Mouse (Mus musculus): ENCODE data around the gene Bloc1s1. TPM values are rescaled to one million over a fixed set of nuclear protein-coding genes. Genes with fewer than 3 reads are reported as not detected.

The Bloc1s1 gene
- polyA plus RNA-seq, 1 experiment: 125 TPM

DNA sequence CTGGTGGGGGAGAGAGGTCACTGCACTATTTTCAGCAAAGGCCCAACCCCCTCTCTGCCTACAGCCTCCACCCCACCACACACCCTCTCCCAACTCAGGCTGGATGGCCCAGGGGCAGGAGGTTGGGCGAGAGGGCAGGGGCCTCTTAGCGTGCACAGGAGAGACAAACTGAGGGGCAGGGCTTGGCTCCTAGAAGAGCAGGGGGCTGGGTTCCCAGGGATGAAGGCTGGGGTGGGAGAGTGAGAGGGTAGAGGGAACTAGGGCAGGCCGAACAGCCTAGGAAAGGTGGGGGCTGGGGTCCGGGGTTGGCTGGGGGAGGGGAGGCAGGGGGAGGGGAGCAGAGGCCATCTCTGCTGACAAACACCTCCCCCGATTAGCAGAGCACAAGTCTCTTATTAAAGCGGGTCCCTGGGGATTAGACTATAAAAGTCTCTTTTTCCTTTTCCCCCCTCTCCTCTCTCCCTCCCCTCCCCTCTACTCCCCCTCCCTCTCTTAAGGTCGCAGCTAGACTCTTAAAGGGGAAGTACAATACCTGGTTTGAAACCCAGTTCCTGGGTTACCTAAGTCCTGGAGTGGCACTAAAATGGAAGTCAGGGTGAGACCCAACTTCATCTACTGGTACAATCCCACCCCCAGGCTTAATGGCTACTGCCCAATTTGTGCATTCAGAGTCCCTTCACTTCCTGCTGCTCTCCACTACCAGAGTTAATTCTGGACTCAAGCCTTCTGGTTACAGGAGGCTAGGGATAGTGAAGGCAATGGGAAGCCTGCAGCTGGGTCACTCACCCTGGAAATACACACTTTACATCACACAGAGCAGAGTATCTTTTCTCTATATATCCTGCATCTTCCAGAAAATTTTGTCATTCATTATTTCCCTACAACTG, 34.7 kb downstream of the Bloc1s1 start:
- Histone ChIP-seq H3K4me3 (ENCODE audit: insufficient read depth, low read length) (no peak overlapping the region), H3K4me1 (ENCODE audit: control insufficient read depth, insufficient read depth, low read length) (peaks cover 6% of the 10 kb centered on the region), H3K27ac (ENCODE audit: insufficient read depth, low read depth, low read length) (no peak overlapping the region)
- TF ChIP-seq POLR2A (IDR thresholded peaks at IDR 0.05; ENCODE audit: borderline replicate concordance, low read depth, low read length): no peak
- TF ChIP-seq CTCF (IDR thresholded peaks at IDR 0.05; ENCODE audit: low read depth, low read length): no peak

DNA sequence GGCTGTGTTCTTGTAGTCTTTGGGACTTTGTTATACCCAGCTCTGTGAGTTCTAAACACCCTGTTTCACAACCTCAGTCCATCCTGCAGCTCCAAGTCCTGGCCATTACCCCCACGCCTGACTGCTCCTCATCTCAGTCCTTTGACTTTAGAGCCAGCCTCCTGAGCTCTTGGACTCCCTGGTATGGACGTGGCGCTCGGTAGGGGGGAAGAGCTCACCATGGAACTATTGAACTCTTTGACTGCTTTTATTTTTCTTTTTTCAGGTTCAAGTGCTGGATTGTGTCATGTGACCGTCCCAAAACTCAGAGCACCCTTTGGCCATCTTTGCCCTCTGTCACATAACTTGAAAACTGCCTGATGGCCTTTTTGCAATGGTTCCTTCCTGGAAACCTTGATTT, 41.8 kb downstream of the Bloc1s1 start:
- no peak for TF ChIP-seq POLR2A (IDR thresholded peaks at IDR 0.05; ENCODE audit: borderline replicate concordance, low read depth, low read length)
- Histone ChIP-seq H3K27ac (ENCODE audit: insufficient read depth, low read depth, low read length) (no peak overlapping the region), H3K4me3 (ENCODE audit: insufficient read depth, low read length) (no peak overlapping the region), H3K4me1 (ENCODE audit: control insufficient read depth, insufficient read depth, low read length) (no peaks in the 10 kb centered on the region)

DNA sequence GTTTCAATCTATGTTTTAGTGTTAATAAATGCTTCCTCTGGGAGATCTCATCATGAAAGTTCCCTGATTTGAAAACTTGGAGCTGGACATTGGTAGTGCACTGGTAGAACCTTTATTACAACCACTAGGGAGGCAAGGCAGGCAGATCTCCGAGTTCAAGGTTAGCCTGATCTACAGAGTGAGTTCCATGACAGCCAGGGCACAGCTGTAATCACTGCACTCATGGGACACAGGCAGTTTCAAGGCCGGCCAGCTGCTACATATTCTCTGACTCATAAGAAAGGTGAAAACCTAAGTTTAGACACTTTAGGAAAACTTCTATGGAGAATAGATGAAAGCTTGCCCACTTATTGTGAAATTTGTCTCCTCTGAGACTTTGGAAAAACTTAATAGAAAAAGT, 45.0 kb downstream of the Bloc1s1 start:
- no peak overlapping the region for H3K27ac ChIP-seq (ENCODE audit: insufficient read depth, low read depth, low read length)
- no peaks in the 10 kb centered on the region for H3K4me1 ChIP-seq (ENCODE audit: control insufficient read depth, insufficient read depth, low read length)
- H3K4me3 ChIP-seq (ENCODE audit: insufficient read depth, low read length): no peak overlapping the region
- TF ChIP-seq POLR2A (IDR thresholded peaks at IDR 0.05; ENCODE audit: borderline replicate concordance, low read depth, low read length): no peak
- TF ChIP-seq CTCF (IDR thresholded peaks at IDR 0.05; ENCODE audit: low read depth, low read length): no peak

DNA sequence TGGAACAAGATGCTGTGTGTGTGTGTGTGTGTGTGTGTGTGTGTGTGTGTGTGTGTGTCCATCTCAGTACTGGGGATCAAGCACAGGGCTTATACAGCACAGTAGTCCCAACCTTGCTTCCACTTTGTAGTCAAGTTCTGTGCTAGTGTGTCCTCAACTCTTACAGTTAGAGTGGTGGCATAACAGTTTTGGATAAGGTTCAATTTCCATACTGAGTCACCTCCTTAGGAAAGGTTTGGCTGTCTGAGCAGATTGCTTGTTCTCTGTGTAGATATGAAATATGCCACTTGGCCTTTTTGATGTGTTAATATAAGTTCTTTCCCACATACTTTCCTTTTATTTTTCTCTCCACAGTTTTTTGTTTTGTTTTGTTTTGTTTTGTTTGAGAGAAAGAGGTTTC, 45.5 kb downstream of the Bloc1s1 start:
- no peak for TF ChIP-seq CTCF (IDR thresholded peaks at IDR 0.05; ENCODE audit: low read depth, low read length)
- TF ChIP-seq POLR2A (IDR thresholded peaks at IDR 0.05; ENCODE audit: borderline replicate concordance, low read depth, low read length): no peak
- Histone ChIP-seq H3K4me3 (ENCODE audit: insufficient read depth, low read length) (no peak overlapping the region), H3K27ac (ENCODE audit: insufficient read depth, low read depth, low read length) (no peak overlapping the region)

DNA sequence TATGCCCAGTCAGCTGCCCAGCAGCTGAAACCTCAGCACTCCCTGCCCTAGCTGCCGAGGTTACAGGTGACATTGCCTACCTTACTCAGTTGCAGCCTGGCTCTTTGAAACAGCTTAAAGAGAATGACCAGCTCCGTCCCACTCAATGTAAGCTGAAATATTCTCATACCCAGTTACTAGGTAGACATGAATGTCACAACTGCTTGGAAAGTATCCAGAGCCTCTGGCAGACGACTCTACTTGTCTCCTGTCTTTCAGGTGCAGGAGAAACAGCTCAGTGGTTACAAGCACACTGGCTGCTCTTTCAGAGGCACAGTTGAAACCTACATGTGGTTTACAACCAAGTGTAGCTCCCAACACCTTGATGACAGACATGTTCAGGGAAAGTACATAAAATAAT, 53.5 kb downstream of the Bloc1s1 start:
- TF ChIP-seq CTCF (IDR thresholded peaks at IDR 0.05; ENCODE audit: low read depth, low read length) (no peak), POLR2A (IDR thresholded peaks at IDR 0.05; ENCODE audit: borderline replicate concordance, low read depth, low read length) (no peak)
- no peak overlapping the region for H3K27ac ChIP-seq (ENCODE audit: insufficient read depth, low read depth, low read length)
- no peak overlapping the region for H3K4me3 ChIP-seq (ENCODE audit: insufficient read depth, low read length)
- peaks cover 4% of the 10 kb centered on the region; the same call in 1 of the 2 replicates for H3K4me1 ChIP-seq (ENCODE audit: control insufficient read depth, insufficient read depth, low read length)

More for the DNA sequence above, 45.5 kb downstream of the Bloc1s1 start:
- H3K4me1 ChIP-seq (ENCODE audit: control insufficient read depth, insufficient read depth, low read length): no peaks in the 10 kb centered on the region

Other genes starting within 250 kb of the Bloc1s1 start
- 6.3 and 7.2 TPM in 2 replicates for gene Suox, start 250.0 kb downstream of the Bloc1s1 start, polyA plus RNA-seq (2012; ENCODE audit: insufficient read depth, insufficient read length, missing spikeins)
- gene Rab5b, start 227.8 kb downstream of the Bloc1s1 start, polyA plus RNA-seq (2012; ENCODE audit: insufficient read depth, insufficient read length, missing spikeins): 123 and 131 TPM in 2 replicates
- gene Pmel, start 219.8 kb downstream of the Bloc1s1 start, polyA plus RNA-seq (2012; ENCODE audit: insufficient read depth, insufficient read length, missing spikeins): 0.37 and 0.67 TPM in 2 replicates
- 47.0 and 53.0 TPM in 2 replicates for gene Cdk2, start 219.0 kb downstream of the Bloc1s1 start, polyA plus RNA-seq (2012; ENCODE audit: insufficient read depth, insufficient read length, missing spikeins)
- 26.1 and 29.6 TPM in 2 replicates for gene Dgka, start 179.2 kb downstream of the Bloc1s1 start, polyA plus RNA-seq (2012; ENCODE audit: insufficient read depth, insufficient read length, missing spikeins)
- gene Pym1, start 176.1 kb downstream of the Bloc1s1 start, polyA plus RNA-seq (2012; ENCODE audit: insufficient read depth, insufficient read length, missing spikeins): 26.1 and 33.8 TPM in 2 replicates
- 26.8 and 28.3 TPM in 2 replicates for gene Mmp19, start 133.1 kb downstream of the Bloc1s1 start, polyA plus RNA-seq (2012; ENCODE audit: insufficient read depth, insufficient read length, missing spikeins)
- 65.2 and 65.7 TPM in 2 replicates for gene Dnajc14, start 120.0 kb downstream of the Bloc1s1 start, polyA plus RNA-seq (2012; ENCODE audit: insufficient read depth, insufficient read length, missing spikeins)
- 14.3 and 18.0 TPM in 2 replicates for gene Tmem198b, start 119.7 kb downstream of the Bloc1s1 start, polyA plus RNA-seq (2012; ENCODE audit: insufficient read depth, insufficient read length, missing spikeins)
- gene Sarnp, start 106.7 kb downstream of the Bloc1s1 start, polyA plus RNA-seq (2012; ENCODE audit: insufficient read depth, insufficient read length, missing spikeins): 62.2 and 81.9 TPM in 2 replicates
- 78.1 and 83.5 TPM in 2 replicates for gene Ormdl2, start 102.4 kb downstream of the Bloc1s1 start, polyA plus RNA-seq (2012; ENCODE audit: insufficient read depth, insufficient read length, missing spikeins)
- gene Gdf11, start 32.3 kb downstream of the Bloc1s1 start, polyA plus RNA-seq (2012; ENCODE audit: insufficient read depth, insufficient read length, missing spikeins): not detected in 2 replicates
- 751 and 791 TPM in 2 replicates for gene Cd63, start 23.0 kb downstream of the Bloc1s1 start, polyA plus RNA-seq (2012; ENCODE audit: insufficient read depth, insufficient read length, missing spikeins)
- gene Rdh5, start 1.1 kb downstream of the Bloc1s1 start, polyA plus RNA-seq (2012; ENCODE audit: insufficient read depth, insufficient read length, missing spikeins): 4.6 and 7.5 TPM in 2 replicates
- 0.17 TPM in 1 of 2 replicates, not detected in the other for gene Itga7, start 9.8 kb upstream of the Bloc1s1 start, polyA plus RNA-seq (2012; ENCODE audit: insufficient read depth, insufficient read length, missing spikeins)
- gene Mettl7b, start 37.0 kb upstream of the Bloc1s1 start, polyA plus RNA-seq (2012; ENCODE audit: insufficient read depth, insufficient read length, missing spikeins): not detected in 2 replicates
- gene Olfr9, start 65.4 kb upstream of the Bloc1s1 start, polyA plus RNA-seq (2012; ENCODE audit: insufficient read depth, insufficient read length, missing spikeins): not detected in 2 replicates
- gene Olfr763, start 86.8 kb upstream of the Bloc1s1 start, polyA plus RNA-seq (2012; ENCODE audit: insufficient read depth, insufficient read length, missing spikeins): not detected in 2 replicates
- gene Olfr764-ps1, start 115.9 kb upstream of the Bloc1s1 start, polyA plus RNA-seq (2012; ENCODE audit: insufficient read depth, insufficient read length, missing spikeins): not detected in 2 replicates
- not detected in 2 replicates for gene Olfr765, start 126.0 kb upstream of the Bloc1s1 start, polyA plus RNA-seq (2012; ENCODE audit: insufficient read depth, insufficient read length, missing spikeins)
- not detected in 2 replicates for gene Olfr766-ps1, start 144.9 kb upstream of the Bloc1s1 start, polyA plus RNA-seq (2012; ENCODE audit: insufficient read depth, insufficient read length, missing spikeins)
- gene Olfr767, start 158.9 kb upstream of the Bloc1s1 start, polyA plus RNA-seq (2012; ENCODE audit: insufficient read depth, insufficient read length, missing spikeins): not detected in 2 replicates
- not detected in 2 replicates for gene Olfr768, start 175.3 kb upstream of the Bloc1s1 start, polyA plus RNA-seq (2012; ENCODE audit: insufficient read depth, insufficient read length, missing spikeins)
- gene Olfr769, start 193.8 kb upstream of the Bloc1s1 start, polyA plus RNA-seq (2012; ENCODE audit: insufficient read depth, insufficient read length, missing spikeins): not detected in 2 replicates
- not detected in 2 replicates for gene Olfr770, start 215.0 kb upstream of the Bloc1s1 start, polyA plus RNA-seq (2012; ENCODE audit: insufficient read depth, insufficient read length, missing spikeins)
- not detected in 2 replicates for gene Olfr771, start 240.7 kb upstream of the Bloc1s1 start, polyA plus RNA-seq (2012; ENCODE audit: insufficient read depth, insufficient read length, missing spikeins)